8 mouse cellular contexts compared by ENCODE assay signal in the genomic region with DNA sequence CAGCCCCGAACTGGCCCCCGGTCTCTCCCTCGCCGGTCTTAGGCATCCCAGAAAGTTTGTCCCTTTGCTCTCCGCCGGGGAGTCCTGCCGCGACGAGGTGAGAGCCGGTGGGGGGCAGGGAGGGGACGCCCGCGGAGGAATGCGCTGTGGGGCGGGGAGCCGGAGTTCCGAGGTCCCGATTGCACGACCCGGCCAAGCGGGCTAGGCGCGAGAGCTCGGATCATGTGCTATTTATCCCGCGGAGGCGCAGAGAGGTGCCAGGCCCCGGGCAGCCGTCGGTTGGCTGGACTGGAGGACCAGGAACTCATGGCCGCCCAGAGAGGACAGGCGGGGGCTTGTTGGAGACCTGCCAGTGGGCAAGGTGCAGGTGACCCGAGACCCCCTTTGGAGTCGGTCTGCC. TPM values are rescaled to one million over a fixed set of nuclear protein-coding genes. Genes with fewer than 3 reads are reported as not detected.
DNase-seq lines count a peak whose midpoint lies in the region; TF ChIP-seq lines count a peak whose summit lies in the region.

No protein-coding gene starts in this region.

- peak overlapping the region; percentile 89 for H3K9ac ChIP-seq in ES-E14 (ENCODE audit: insufficient read depth, low read depth, low read length, poor library complexity, severe bottlenecking)

- H3K9me3 ChIP-seq in ES-E14 (ENCODE audit: control insufficient read depth, insufficient read depth, low read depth, low read length), result no peaks in the 10 kb centered on the region

- H3K4me1 ChIP-seq in ES-E14 (ENCODE audit: control insufficient read depth in 2 of 2, insufficient read depth in 2 of 2, low read length in 2 of 2, poor library complexity in 1 of 2), result peaks cover 0 to 13% of the 10 kb centered on the region in 2 experiments; a peak in 2 of 4 replicates

- peak overlapping the region; percentile 59 for H3K27ac ChIP-seq in ES-E14 (ENCODE audit: insufficient read depth, low read depth, low read length, poor library complexity, severe bottlenecking)

- DNase-seq in ES-E14 (ENCODE audit: low read depth, low spot score), result no peak
- DNase-seq in cerebellum, adult 18-20 months, result peak; percentile 55 to 72
- peak; percentile 8 for DNase-seq in forelimb bud, embryonic 11.5 days (ENCODE audit: low read depth, low spot score)
- peak; percentile 86 for DNase-seq in heart, postnatal 4 days
- peak; percentile 60 to 72 for DNase-seq in layer of hippocampus, postnatal 10 days (ENCODE audit: low spot score in 2 of 2)
- peak; percentile 65 for DNase-seq in lung, postnatal 25 days (ENCODE audit: low spot score)
- DNase-seq in retina, postnatal 1 day, result peak; percentile 68
- DNase-seq in thymus, postnatal 4 days, result peak; percentile 74

- H3K36me3 ChIP-seq in ES-E14 (ENCODE audit: control insufficient read depth, insufficient read depth, low read length, poor library complexity, severe bottlenecking), result peaks cover 16% of the 10 kb centered on the region

- peak overlapping the region; percentile 90 to 100 for H3K4me3 ChIP-seq in ES-E14 (ENCODE audit: insufficient read depth in 1 of 2, low read depth in 1 of 2, low read length in 2 of 2, poor library complexity in 1 of 2, severe bottlenecking in 1 of 2)

- in situ Hi-C loops in ES-E14 (cut with MboI; ENCODE audit: low sequenced_read_pairs in 2 of 2, unreplicated experiment in 2 of 2), result no loop called here

TF ChIP-seq in ES-E14, 5 proteins besides CTCF, POLR2A, EP300 and RAD21:
- TF ChIP-seq ZC3H11A (IDR thresholded peaks at IDR 0.05; ENCODE audit: borderline replicate concordance, low read depth, low read length) (no peak), HCFC1 (IDR thresholded peaks at IDR 0.05; ENCODE audit: borderline replicate concordance, insufficient read depth, low read length) (peak; percentile 47; the same call in 1 of the 2 replicates), CHD2 (IDR thresholded peaks at IDR 0.05; ENCODE audit: low read depth, low read length) (no peak), MAFK (IDR thresholded peaks at IDR 0.05; ENCODE audit: insufficient read depth, low read depth, low read length) (no peak), ZNF384 (IDR thresholded peaks at IDR 0.05; ENCODE audit: low read depth, low read length) (no peak)

RNA-seq across cellular contexts. Expression of a gene that starts 0.3 kb away (rescaled TPM):
- total RNA-seq in ES-E14 (2012; rRNA removed), result 25.3 and 29.2 TPM in 2 replicates
- 100 to 1,000 TPM; 238 to 241 TPM for total RNA-seq in heart, postnatal 4 days (2021)
- 10 to 100 TPM; 55.9 to 59.9 TPM for total RNA-seq in layer of hippocampus, postnatal 10 days (2021)

RNA-seq across cellular contexts. Expression of a gene that starts 0.7 kb away (rescaled TPM):
- total RNA-seq in ES-E14 (2012; rRNA removed), result 0.48 and 1.2 TPM in 2 replicates
- 1 to 10 TPM; 1.7 to 2.2 TPM for total RNA-seq in heart, postnatal 4 days (2021)
- 1 to 10 TPM; 1.4 to 1.8 TPM for total RNA-seq in layer of hippocampus, postnatal 10 days (2021)

RNA-seq across cellular contexts. Expression of a gene that starts 12.7 kb away (rescaled TPM):
- total RNA-seq in ES-E14 (2012; rRNA removed), result 3.9 and 5.6 TPM in 2 replicates
- 10 to 100 TPM; 22.2 to 23.5 TPM for total RNA-seq in heart, postnatal 4 days (2021)
- total RNA-seq in layer of hippocampus, postnatal 10 days (2021), result 100 to 1,000 TPM; 183 to 189 TPM

RNA-seq across cellular contexts. Expression of a gene that starts 31.4 kb away (rescaled TPM):
- 68.0 and 74.5 TPM in 2 replicates for total RNA-seq in ES-E14 (2012; rRNA removed)
- 10 to 100 TPM; 86.2 to 92.3 TPM for total RNA-seq in heart, postnatal 4 days (2021)
- 10 to 100 TPM; 52.8 to 53.9 TPM for total RNA-seq in layer of hippocampus, postnatal 10 days (2021)

RNA-seq across cellular contexts. Expression of a gene that starts 43.6 kb away (rescaled TPM):
- total RNA-seq in ES-E14 (2012; rRNA removed), result 21.1 and 31.7 TPM in 2 replicates
- 1,000 to 10,000 TPM; 1,339 to 1,391 TPM for total RNA-seq in heart, postnatal 4 days (2021)
- 10 to 100 TPM in 1 of 2 experiments, 1 to 10 TPM in 1; 5.1 to 10.5 TPM for total RNA-seq in layer of hippocampus, postnatal 10 days (2021)

Comparison
In these comparisons a context has a peak if more than half of its experiments do, and no peak if none do; other contexts are left out.
1. RNA of a gene that starts 12.7 kb away (total RNA-seq): 183 to 189 TPM in layer of hippocampus, postnatal 10 days; 22.2 to 23.5 TPM in heart, postnatal 4 days and 3.9 to 5.6 TPM in ES-E14; every median in the first group is over 4 times any median in the second.